Mouse (Mus musculus): ENCODE results near the gene Pcnp. TPM values are rescaled to one million over a fixed set of nuclear protein-coding genes. Genes with fewer than 3 reads are reported as not detected.

The Pcnp gene
- total and polyA plus RNA-seq, 2 experiments from 2014 or later = 53.4 to 221 TPM

GRCm38 (mm10) chr16:55974903-55975285 lies 54.6 kb downstream of the Pcnp start:
- Histone ChIP-seq H3K4me3 (ENCODE audit: low read length) (peak overlapping the region; percentile 76), H3K27me3 (ENCODE audit: insufficient read depth, low read length) (no peaks in the 10 kb centered on the region), H3K27ac (peak overlapping the region; percentile 94), H3K4me2 (ENCODE audit: low read depth, low read length) (peak overlapping the region; percentile 86), H3K9ac (replicated peaks; ENCODE audit: low read length) (peak overlapping the region; percentile 88), H3K36me3 (ENCODE audit: insufficient read depth, low read length) (peaks cover 18% of the 10 kb centered on the region), H3K4me1 (ENCODE audit: insufficient read depth, low read length) (peaks cover 12% of the 10 kb centered on the region), H3K9me3 (ENCODE audit: low read length) (no peaks in the 10 kb centered on the region)
- TF ChIP-seq CTCF (IDR thresholded peaks at IDR 0.05; ENCODE audit: low read depth) = no peak
- ATAC-seq (no peak), DNase-seq (ENCODE audit: low spot score) (peak; percentile 39)
- 6% methylated on average over 14 of the region's 14 CpGs for WGBS

GRCm38 (mm10) chr16:55974256-55974902 lies 55.2 kb downstream of the Pcnp start:
- Histone ChIP-seq H3K27ac (peak overlapping the region; percentile 94), H3K4me2 (ENCODE audit: low read depth, low read length) (peak overlapping the region; percentile 86), H3K9me3 (ENCODE audit: low read length) (no peaks in the 10 kb centered on the region), H3K9ac (replicated peaks; ENCODE audit: low read length) (peak overlapping the region; percentile 88), H3K27me3 (ENCODE audit: insufficient read depth, low read length) (no peaks in the 10 kb centered on the region), H3K36me3 (ENCODE audit: insufficient read depth, low read length) (peaks cover 22% of the 10 kb centered on the region), H3K4me1 (ENCODE audit: insufficient read depth, low read length) (peaks cover 12% of the 10 kb centered on the region), H3K4me3 (ENCODE audit: low read length) (peak overlapping the region; percentile 76)
- no peak for TF ChIP-seq CTCF (IDR thresholded peaks at IDR 0.05; ENCODE audit: low read depth)
- DNase-seq (ENCODE audit: low spot score) (peak; percentile 88), ATAC-seq (peak; percentile 79)
- WGBS = 1% methylated on average over 49 of the region's 55 CpGs

GRCm38 (mm10) chr16:55973431-55974255 lies 55.9 kb downstream of the Pcnp start, which contains the start of gene Zbtb11:
Gene Zbtb11, plus strand, starts transcription at chr16:55973883.
- Histone ChIP-seq H3K27me3 (ENCODE audit: insufficient read depth, low read length) (no peaks in the 10 kb centered on the region), H3K4me1 (ENCODE audit: insufficient read depth, low read length) (peaks cover 12% of the 10 kb centered on the region), H3K36me3 (ENCODE audit: insufficient read depth, low read length) (peaks cover 22% of the 10 kb centered on the region), H3K27ac (peak within 1 kb of the TSS; percentile 94), H3K4me2 (ENCODE audit: low read depth, low read length) (peak within 1 kb of the TSS; percentile 86), H3K9ac (replicated peaks; ENCODE audit: low read length) (peak within 1 kb of the TSS; percentile 88), H3K4me3 (ENCODE audit: low read length) (peak within 1 kb of the TSS; percentile 76), H3K9me3 (ENCODE audit: low read length) (no peaks in the 10 kb centered on the region)
- WGBS = under 1% methylated on average over 79 of the region's 86 CpGs
- ATAC-seq (peak; percentile 99), DNase-seq (ENCODE audit: low spot score) (peak; percentile 100)
- TF ChIP-seq CTCF (IDR thresholded peaks at IDR 0.05; ENCODE audit: low read depth) = no peak; the same call in 1 of the 2 replicates

- no peaks in the 10 kb centered on the region for H3K9me3 ChIP-seq (ENCODE audit: low read length)
- H3K9ac ChIP-seq (replicated peaks; ENCODE audit: low read length) = peak overlapping the region; percentile 42; the same call in 1 of the 2 replicates
- peak overlapping the region; percentile 54; the same call in 1 of the 2 replicates for H3K27ac ChIP-seq
- H3K4me3 ChIP-seq (ENCODE audit: low read length) = peak overlapping the region; percentile 76
- DNase-seq (ENCODE audit: low spot score) = no peak
- TF ChIP-seq CTCF (IDR thresholded peaks at IDR 0.05; ENCODE audit: low read depth) = no peak
- H3K4me2 ChIP-seq (ENCODE audit: low read depth, low read length) = peak overlapping the region; percentile 86
- peaks cover 12% of the 10 kb centered on the region for H3K4me1 ChIP-seq (ENCODE audit: insufficient read depth, low read length)
- H3K36me3 ChIP-seq (ENCODE audit: insufficient read depth, low read length) = peaks cover 22% of the 10 kb centered on the region
- no peak for ATAC-seq
- WGBS = 53% methylated on average over 10 of the region's 10 CpGs
- H3K27me3 ChIP-seq (ENCODE audit: insufficient read depth, low read length) = no peaks in the 10 kb centered on the region
These were observed 56.8 kb downstream of the Pcnp start for GRCm38 (mm10) chr16:55972626-55973201.

- Histone ChIP-seq H3K27ac (no peak overlapping the region), H3K9me3 (ENCODE audit: low read length) (no peaks in the 10 kb centered on the region), H3K36me3 (ENCODE audit: insufficient read depth, low read length) (peaks cover 22% of the 10 kb centered on the region), H3K27me3 (ENCODE audit: insufficient read depth, low read length) (no peaks in the 10 kb centered on the region), H3K9ac (replicated peaks; ENCODE audit: low read length) (no peak overlapping the region), H3K4me3 (ENCODE audit: low read length) (no peak overlapping the region), H3K4me2 (ENCODE audit: low read depth, low read length) (no peak overlapping the region), H3K4me1 (ENCODE audit: insufficient read depth, low read length) (peaks cover 16% of the 10 kb centered on the region)
- no peak for ATAC-seq
- WGBS = 74% methylated on average over 6 of the region's 6 CpGs
- DNase-seq (ENCODE audit: low spot score) = no peak
- no peak for TF ChIP-seq CTCF (IDR thresholded peaks at IDR 0.05; ENCODE audit: low read depth)
These were observed 57.6 kb downstream of the Pcnp start for GRCm38 (mm10) chr16:55971735-55972615.

- TF ChIP-seq CTCF (IDR thresholded peaks at IDR 0.05; ENCODE audit: low read depth) = no peak
These were observed 59.1 kb downstream of the Pcnp start for GRCm38 (mm10) chr16:55970416-55970815.

More at GRCm38 (mm10) chr16:55970416-55970815, 59.1 kb downstream of the Pcnp start:
- Histone ChIP-seq H3K4me1 (ENCODE audit: insufficient read depth, low read length) (peaks cover 13% of the 10 kb centered on the region), H3K9ac (replicated peaks; ENCODE audit: low read length) (no peak overlapping the region), H3K36me3 (ENCODE audit: insufficient read depth, low read length) (peaks cover 22% of the 10 kb centered on the region), H3K27me3 (ENCODE audit: insufficient read depth, low read length) (no peaks in the 10 kb centered on the region), H3K9me3 (ENCODE audit: low read length) (no peaks in the 10 kb centered on the region), H3K27ac (no peak overlapping the region), H3K4me2 (ENCODE audit: low read depth, low read length) (no peak overlapping the region), H3K4me3 (ENCODE audit: low read length) (no peak overlapping the region)
- ATAC-seq = no peak
- no peak for DNase-seq (ENCODE audit: low spot score)
- 91% methylated on average over 5 of the region's 5 CpGs for WGBS

Data from hindbrain, postnatal 0 days (tissue).